Mouse (Mus musculus) mouse trophoblast stem cell (cell line): Measurements from ENCODE around the gene Ubl7.
"Not testable (repeated sequence)": the region's sequence is repeated elsewhere in the genome, so short reads cannot be mapped to it uniquely, and the experiment has no call there.

Experiments used
- in situ Hi-C, 2 experiments: fragments of 300-500 bp; cut with MseI, MboI; formaldehyde crosslinking; loops; 2 replicates in 1 of 2; 3 replicates in 1 of 2; pipeline ENCODE4 v1.15.1; 2025

Ubl7 gene

DNA sequence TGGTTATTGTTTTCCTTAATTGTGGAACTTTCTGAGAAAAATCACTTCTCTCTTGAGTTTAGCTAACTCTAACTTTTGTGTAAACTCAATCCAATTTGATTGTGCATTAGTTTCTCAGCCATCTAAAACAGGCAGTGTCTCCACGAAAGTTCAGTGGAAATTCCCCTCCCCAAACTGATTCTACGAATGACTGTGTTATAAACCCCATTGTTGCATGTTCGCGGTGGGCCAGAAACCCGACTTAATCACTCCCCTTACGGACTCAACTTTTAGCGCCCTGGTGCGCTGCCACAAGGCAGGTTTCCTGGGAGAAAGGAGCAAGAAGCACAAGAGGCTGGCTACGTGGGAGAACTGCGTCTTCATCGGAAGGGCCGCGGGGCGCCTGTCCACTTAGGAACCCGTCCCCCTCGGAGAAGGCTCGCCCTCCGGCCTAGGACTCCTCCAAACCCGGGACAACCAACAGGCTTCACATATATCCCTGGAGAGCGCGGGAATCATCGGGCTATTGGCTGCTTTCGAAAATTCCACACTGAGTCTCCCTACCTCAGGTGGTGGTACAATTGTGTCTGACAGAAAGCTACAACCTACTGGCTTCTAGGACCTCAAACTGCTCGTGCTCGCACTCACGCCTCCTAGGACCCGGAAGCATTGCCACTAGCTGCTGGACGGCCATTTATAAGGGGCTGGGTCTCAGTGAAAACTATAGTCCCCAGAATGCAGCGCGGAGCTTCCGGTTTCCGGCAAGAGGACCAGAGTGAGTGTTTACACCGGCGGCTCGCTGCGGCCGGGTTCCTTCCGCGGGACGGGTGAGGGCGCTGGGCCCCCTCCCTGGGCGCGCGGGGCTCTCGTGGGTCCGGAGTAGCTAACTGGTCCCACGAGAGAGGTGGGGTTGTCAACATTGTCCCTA, at the start of gene Ubl7:
Gene Ubl7 (plus strand): TSS at position 726 of the 907 bp plus-strand sequence.
- in situ Hi-C loops: no loop called here

DNA sequence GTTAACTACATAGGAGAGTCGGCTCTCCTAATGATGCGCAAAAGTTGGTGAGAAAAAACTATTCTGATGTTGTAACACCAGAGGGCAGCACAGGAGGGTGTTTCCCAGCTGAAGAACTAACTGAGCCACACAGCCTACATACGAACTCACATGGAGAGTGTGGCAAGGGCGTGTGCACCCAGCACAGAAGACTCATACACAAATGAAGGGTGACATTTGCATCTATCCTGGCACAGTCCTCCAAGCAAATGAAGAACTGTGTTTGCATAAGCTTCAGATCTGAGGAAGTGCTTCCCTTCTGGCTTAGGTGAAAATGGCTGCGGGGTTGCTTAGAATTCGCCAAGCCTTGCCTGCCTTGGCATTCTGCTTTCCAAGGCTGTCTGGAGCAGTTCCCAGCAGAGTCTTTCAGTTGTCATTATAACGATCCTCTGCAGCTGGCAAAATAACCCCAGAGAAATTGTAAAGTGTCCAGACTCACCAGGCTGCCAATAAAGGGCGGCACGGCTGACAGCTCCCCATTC, 48.8 kb upstream of the Ubl7 start:
- in situ Hi-C loops: loop anchor here (10.0 kb wide), 1 partner anchor 133 kb away; no protein-coding TSS in a partner anchor

DNA sequence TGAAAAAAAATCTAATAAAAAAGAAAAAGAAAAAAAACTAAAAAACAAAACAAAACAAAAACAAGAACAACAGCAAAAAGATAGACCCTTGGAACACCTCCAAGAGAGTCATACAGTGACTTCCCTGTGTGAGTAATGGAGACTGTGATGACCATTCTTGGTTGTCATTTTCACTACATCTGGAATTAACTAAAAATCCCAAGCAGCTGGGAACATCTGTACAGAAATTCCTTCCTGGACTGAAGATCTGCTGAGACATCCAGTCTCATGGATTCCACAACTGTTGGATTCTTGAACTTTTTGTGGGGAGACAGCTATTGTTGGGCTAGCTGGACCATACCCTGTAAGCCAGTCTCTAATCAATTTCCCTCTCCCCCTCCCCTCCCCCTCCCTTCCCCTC, 46.4 kb upstream of the Ubl7 start:
- in situ Hi-C loops: loop anchor here (10.0 kb wide), 1 partner anchor 130 kb away; no protein-coding TSS in a partner anchor

DNA sequence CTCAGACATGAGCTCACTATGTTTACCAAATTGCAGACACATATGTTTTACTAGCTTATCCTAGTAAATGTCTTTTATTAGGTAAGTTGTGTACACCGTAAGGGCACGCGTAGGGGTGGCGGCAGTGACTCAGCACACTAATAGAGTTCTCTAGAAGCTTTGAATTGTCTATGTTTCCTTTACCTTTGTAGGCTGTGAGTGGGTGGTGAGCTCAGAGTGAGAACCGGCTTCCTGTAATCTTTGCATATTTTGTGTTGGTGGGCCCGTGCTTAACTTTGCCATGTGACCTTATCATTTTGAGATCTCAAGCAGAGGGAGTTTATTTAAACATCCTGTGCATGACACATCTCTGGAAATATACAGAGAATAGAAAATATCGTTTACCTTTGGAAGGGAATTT, 44.2 kb upstream of the Ubl7 start:
- in situ Hi-C loops: loop anchor here (10.0 kb wide), 1 partner anchor 128 kb away; no protein-coding TSS in a partner anchor

DNA sequence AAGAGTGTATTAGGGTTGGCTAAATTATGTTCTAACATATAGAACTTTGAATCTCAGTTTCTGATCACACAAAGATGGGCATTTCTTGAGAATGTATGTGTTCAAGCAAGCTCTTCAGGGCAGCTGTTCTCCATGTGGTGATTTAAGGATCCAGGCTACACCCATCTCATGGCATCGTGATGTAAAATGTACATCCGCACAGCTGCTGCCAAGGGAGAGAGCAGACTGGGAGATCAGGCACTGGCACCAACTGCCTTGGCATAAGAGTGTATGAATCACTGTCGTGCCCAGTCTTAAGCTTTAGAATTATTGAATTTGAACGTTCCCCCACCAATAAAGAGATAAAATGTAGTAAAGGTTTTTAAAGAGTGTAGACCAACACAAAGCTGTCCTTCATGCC, 43.5 kb upstream of the Ubl7 start:
- in situ Hi-C loops: loop anchor here (10.0 kb wide), 1 partner anchor 128 kb away; no protein-coding TSS in a partner anchor

DNA sequence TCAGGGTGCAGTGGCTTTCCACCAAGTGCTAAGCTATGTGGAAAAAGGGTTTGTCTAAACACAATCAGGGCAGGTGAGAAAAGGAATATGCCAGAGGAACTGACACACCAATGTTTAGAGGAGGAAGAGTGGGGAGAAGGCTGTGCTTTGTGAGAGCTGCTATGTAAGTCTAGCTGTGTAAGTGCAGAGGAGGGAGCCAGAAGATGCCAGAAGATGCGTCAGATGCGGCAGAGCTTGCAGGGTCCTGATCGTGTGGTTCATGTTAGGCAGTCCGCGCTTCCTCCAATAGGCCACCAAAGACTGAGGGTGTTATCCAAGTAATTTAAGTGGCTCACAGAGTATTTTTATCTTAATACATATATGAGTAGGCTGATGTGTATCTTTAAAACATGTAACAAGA, 42.9 kb upstream of the Ubl7 start:
- in situ Hi-C loops: loop anchor here (10.0 kb wide), 1 partner anchor 127 kb away; no protein-coding TSS in a partner anchor

DNA sequence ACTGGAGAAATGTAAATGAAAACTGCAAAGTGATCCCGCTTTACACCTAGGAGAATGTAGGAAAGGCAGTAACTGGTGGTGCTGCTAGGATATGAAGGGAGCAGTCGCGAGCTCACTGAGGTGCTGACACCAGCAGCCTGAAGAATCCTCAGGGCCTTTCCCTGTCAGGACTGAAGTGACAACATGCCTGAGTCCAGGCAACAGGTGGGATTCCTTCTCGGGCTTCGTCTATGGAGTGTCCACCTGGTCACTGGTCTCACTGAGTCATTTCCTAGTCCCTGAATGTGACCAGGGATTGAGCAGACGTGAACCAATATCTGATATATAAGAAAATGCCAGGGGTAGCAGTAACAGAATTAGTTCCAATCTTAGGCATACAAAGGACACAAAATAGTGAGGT, 42.0 kb upstream of the Ubl7 start:
- in situ Hi-C loops: loop anchor here (10.0 kb wide), 1 partner anchor 126 kb away; no protein-coding TSS in a partner anchor

DNA sequence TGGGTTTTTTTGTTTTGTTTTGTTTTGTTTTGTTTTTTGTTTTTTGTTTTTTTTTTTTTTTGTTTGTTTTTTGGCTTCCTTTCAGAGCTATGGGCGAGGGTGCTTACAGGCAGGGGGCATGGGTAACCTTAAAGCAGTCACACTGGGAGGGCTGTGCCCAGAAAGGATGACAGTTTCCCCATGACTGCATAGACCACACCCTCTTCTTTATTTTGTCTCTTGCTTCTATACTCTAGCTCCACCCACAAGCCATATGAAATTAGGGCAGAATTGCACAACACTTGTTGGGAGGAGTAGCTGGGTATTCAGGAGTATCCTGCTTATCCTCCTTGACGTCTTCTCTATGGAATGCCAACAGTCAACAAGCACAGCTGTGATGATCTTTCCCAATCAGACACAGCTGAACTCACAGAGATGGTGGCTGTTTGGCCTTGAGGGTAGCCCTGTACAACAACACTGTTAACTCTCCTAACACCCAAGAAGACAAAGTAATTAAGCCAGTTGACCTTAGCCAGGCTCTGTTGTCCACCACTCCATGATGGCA, 40.4 kb upstream of the Ubl7 start:
- in situ Hi-C loops: no loop called here

DNA sequence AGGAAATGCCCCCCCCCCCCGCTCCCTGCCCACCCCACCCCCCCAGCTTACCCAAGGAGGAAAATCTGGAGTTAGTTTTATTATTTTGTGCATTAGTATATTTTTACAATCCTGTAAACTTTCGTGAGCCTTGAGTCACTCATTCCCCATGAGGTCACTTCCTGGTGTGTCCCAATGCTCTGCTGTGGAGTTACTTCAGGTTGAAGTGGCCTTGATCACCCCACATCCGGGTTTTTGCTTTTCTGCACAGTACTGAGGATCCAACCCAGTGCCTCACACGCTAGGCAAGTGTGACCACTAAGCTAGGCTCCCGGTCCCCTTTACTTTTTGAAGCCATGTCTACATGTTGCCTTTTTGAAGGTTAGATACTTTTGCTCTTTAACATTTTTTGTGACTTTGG, 36.6 kb upstream of the Ubl7 start:
- in situ Hi-C loops: no loop called here

DNA sequence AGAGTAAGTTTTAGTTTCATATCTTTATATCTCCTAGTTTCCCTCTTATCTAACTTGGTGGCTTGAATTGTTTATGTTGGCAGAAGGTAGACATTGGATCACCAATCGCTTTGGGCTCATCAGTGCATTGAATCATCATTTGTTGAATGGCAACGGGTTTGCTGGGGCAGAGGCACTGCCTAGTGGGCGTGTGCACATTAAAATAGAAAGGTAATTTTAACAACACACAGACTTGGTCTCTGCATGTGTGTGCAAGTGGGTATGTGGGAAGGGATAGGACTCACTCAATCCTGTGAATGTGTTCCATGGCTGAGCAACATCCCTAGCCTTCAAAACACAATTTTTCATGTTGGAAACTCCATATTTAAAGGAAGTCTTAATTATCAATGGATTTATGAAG, 35.8 kb upstream of the Ubl7 start:
- in situ Hi-C loops: no loop called here

DNA sequence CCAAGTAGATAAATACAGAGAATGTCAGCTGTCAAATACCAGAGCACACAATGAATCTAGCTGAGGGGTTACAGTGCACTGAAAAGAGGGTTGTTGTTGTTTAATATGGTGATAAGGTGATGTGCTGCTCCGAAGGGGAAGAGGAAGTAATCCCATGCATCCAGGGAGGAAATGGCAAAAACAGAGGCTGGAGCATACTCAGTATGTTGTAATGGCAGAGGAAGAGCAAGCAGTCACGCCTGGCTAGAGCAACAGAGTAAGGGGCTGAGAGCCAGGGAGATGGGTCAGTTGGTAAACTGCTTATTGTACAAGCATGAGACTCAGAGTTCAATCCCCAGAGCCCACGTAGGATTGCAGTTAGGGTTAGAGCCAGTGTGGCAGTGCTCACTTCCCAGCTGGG, 31.6 kb upstream of the Ubl7 start:
- in situ Hi-C loops: no loop called here

DNA sequence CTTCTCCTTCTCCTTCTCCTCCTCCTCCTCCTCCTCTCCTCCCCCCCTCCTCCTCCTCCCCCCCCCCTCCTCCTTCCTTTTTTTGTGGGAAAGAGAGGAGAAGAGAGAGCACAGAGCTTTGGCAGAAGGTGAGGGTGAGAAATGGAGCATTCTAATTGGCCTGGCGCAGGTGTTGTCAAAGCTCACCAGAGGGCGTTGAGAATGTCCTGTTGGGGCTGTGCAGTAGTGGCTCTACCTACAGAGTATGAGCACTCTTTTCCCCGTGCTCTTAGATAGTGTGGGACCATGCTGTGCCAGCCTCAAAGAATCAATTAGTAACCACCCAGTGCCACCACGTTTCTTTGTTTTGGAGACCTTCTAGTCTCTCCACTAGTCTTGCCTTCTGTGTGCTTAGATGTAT, 30.5 kb upstream of the Ubl7 start:
- in situ Hi-C loops: no loop called here

DNA sequence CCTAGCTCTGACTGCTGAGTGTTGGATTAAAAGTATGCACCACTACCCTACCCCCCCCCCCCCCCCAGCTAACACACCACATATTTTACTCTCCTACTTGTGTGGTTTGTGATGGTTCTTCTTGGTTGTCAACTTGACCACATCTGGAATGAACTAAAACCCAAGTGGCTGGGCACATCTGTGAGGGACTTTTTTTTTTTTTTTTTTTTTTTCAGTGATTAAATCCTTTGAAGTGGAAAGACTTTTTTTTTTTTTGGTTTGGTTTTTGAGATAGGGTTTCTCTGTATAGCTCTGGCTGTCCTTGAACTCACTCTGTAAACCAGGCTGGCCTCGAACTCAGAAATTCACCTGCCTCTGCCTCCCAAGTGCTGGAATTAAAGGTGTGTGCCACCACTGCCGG, 29.0 kb upstream of the Ubl7 start:
- in situ Hi-C loops: not testable (repeated sequence)

DNA sequence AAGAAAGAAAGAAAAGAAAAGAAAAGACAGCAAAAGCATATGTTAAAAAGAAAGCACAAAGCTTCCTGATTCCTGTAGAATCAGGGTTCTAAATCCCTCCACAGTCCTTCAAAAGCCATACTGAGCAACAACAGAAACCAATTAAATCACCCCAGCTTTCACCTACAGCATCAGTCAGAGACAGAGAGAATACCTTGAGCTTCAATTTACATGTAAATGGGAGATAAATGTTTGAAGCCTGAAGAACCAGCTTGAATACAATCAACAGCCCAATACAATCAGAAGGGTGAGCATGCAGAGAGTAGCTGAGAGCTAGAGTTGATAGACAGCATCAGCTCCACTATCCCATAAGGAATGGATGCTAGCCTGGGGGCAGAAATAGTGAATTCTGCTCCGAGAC, 27.4 kb upstream of the Ubl7 start:
- in situ Hi-C loops: no loop called here

DNA sequence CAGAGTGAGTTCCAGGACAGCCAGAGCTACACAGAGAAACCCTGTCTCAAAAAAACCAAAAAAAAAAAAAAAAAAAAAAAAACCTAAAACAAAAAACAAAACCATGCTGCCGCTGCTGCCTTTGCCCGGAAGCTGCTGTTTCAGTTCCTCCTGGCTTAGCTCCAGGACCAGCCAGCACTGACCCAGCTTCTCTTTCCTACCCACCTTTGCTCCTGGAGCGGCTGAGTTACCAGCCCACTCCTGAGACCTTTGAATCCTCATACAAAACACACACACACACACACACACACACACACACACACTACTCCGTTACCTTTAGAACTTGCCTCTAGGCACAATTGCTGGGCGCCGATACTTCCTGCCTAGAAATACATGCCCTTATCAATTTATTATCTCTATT, 22.7 kb upstream of the Ubl7 start:
- in situ Hi-C loops: no loop called here

DNA sequence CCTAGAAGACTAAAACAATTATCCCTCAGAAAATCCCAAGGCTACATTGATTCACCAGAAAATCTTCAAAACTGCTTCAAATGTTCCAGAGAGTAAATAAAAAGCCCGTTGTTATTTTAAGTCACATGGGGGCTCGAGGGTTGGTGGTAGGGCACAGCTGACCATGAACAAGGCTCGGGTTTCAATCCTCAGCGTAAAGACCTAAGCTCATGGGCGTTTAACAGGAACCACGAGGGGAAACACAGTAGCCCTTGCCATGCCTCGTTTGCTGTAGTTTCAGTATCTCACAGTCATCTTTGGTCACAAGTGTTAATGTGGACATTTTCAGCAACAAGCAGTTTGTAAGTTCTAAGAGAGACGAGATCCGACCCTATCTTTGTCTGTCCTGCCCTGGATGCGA, 10.3 kb upstream of the Ubl7 start:
- in situ Hi-C loops: no loop called here

DNA sequence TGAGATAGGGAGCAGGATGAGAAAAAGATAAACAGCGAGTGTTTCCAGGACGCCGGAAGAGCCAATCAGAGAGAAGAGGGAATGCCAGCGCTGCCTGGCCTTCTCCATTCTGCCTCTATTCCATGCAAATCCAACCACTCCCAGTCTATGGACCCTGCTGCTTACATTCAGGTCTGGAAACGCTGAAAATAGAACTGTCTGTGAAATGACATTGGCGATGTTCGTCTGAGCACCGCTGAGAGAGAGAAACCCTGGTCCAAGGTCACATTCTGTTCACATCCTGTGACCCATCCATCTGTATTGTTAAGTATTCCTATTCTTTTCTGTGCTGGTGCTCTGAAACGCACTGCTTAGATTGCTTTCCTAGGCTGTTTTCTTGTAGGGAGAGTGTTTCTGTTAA, 9.6 kb upstream of the Ubl7 start:
- in situ Hi-C loops: no loop called here

DNA sequence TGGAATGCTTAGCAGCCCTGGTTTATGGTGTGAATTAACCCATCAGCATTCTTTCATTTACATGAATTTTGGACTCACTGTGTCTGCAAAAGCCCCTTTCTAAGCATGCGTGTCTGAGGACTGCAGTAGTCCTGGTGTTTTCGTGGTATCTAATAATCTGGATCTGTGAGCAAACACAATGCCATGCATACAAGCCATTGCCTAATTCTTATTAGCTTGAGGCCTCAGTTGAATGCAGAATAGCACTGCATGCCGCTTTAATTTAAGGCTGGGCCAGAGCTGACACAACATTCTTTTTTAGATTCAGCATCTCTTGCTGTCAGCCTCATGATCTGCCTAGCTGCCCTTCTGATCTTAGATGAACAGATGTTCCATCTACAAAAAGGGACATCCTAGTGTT, 9.2 kb upstream of the Ubl7 start:
- in situ Hi-C loops: no loop called here

DNA sequence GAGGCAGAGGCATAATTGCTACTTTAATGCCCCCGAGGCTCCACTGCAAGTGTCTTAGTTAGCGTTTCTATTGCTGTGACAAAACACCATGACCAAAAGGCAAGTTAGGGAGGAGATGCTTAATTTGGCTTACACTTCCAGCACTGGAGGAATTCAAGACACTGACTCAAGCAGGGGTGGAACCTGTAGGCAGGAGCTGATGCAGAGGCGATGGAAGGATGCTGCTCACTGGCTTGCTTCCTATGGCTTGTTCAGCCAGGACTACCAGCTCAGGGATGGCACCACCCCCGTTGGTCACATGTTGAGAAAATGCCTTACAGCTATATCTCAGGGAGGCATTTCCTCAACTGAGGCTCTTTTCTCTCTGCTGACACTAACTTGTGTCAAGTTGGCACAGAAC, 8.6 kb upstream of the Ubl7 start:
- in situ Hi-C loops: no loop called here

DNA sequence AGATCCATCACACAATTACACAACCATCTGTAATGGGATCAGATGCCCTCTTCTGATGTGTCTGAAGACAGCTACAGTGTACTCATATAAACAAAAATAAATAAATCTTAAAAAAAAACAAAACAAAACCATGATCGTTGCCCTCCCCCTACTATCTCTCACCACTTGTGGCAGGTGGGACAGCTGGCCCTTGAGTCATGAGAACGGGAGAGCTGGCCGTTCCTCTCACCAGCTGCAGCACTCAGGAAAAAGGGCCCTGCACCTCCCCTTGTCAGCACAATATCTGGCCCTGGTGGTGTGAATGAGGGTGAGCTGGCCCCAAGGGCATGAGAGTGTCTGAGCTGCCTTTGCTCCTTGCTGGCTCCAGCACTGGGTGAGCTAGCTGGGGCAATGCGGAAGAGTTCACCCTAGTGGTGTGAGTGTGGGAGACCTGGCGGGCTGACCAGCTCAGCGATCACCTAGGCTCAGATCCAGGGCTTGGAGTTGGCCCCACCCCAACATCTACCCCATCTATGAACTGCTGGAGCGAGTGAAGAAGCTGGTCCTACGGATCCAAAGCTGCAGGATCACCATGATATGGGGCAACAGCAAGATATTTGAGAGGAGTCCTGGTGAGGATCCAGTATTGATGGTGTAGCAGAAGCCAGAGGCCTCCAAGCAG, 7.1 kb upstream of the Ubl7 start:
- in situ Hi-C loops: no loop called here

DNA sequence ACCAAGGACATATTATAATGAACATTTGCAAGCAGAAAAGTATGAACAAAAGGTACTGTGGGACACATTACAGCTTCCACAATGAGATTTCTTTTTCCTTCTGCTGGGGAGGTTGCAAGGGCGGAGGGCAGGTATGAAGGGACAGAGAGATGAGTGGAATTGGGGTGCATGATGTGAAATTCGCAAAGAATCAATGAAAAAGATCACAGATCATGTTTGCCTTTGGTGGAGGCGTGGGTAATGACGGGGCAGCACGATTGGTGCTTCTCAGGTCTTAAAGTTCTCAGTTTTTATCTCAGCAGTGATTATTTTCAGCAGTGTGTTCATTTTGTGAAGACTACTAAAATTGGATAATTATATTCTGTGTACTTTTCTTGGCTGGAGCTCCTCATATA, 6.5 kb upstream of the Ubl7 start:
- in situ Hi-C loops: no loop called here

DNA sequence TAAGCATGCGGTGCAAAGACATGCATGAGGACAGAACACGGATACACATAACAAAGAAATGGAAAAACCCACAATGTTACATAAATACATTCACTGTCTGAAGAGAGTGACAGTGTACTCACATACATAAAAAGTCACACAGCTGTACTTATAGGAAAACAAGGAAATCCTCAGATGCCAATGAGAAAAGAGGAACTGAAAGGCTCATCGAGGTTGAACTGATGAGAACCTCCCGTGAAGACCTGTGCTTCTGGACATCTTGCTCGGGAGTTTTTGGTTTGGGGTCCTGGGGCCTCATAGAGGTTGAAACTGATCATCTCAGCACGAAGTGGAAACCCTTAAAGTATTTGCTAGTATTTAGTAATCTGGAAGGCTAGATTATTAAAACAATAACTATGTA, 3.6 kb upstream of the Ubl7 start:
- in situ Hi-C loops: no loop called here
